Mouse (Mus musculus): ENCODE data around the gene Dynll2.

GRCm38 (mm10) chr11:87930348-87930747, 57.0 kb downstream of the Dynll2 start:
- TF ChIP-seq CTCF (conservative IDR thresholded peaks at IDR 0.05; ENCODE audit: low read length) (no peak), NANOG (IDR thresholded peaks at IDR 0.05; ENCODE audit: borderline replicate concordance, low read length) (no peak), POU5F1 (IDR thresholded peaks at IDR 0.05; ENCODE audit: borderline replicate concordance, low read length) (no peak)

All from E14TG2a.4 (cell line).